Mouse (Mus musculus) thymus, adult 2 months (tissue): ENCODE measurements at regions not wholly inside any gene's neighbourhood (a gene's known extent, or its start where the extent isn't known, plus 50 kb on each side); places are given as distances from the start of the nearest gene placed in this dataset.

Experiments
- DNase-seq: peaks from one replicate; pipeline ENCODE4 v3.0.0; 2021
- H3K27ac ChIP-seq: fragments of 200-500 bp; 2 replicates; pipeline ENCODE4 v1.5.1; 2012; ENCODE audit warnings: low read length, control low read depth; ENCODE audit not compliant: control insufficient read depth, insufficient read depth
- H3K27me3 ChIP-seq: fragments of 200-500 bp; 2 replicates; pipeline ENCODE4 v1.6.1; 2012; ENCODE audit warnings: mild to moderate bottlenecking, low read length, moderate library complexity, mixed read lengths; ENCODE audit not compliant: control insufficient read depth, insufficient read depth
- H3K36me3 ChIP-seq: fragments of 200-500 bp; 2 replicates; pipeline ENCODE4 v1.6.1; 2012; ENCODE audit warnings: mild to moderate bottlenecking, low read length, moderate library complexity; ENCODE audit not compliant: control insufficient read depth, insufficient read depth
- H3K4me1 ChIP-seq: fragments of 200-500 bp; replicated peaks from 2 replicates; pipeline ENCODE4 v1.6.1; 2012; ENCODE audit warnings: low read length; ENCODE audit not compliant: control insufficient read depth, insufficient read depth
- H3K4me3 ChIP-seq: fragments of 200-500 bp; 2 replicates; pipeline ENCODE4 v1.5.1; 2012; ENCODE audit warnings: mild to moderate bottlenecking, low read length, control low read depth, moderate library complexity; ENCODE audit not compliant: control insufficient read depth, insufficient read depth
- CTCF ChIP-seq: fragments of 200-500 bp; IDR thresholded peaks from 2 replicates; pipeline ENCODE4 v1.5.1; 2012; ENCODE audit warnings: mild to moderate bottlenecking, control low read depth, low read length, moderate library complexity, borderline replicate concordance; ENCODE audit not compliant: control insufficient read depth, poor library complexity, insufficient read depth; ENCODE audit errors: extremely low read depth
- POLR2A ChIP-seq: fragments of 200-500 bp; IDR thresholded peaks from 2 replicates; pipeline ENCODE4 v1.6.1; 2012; ENCODE audit warnings: mild to moderate bottlenecking, low read length, control low read depth, moderate library complexity; ENCODE audit not compliant: control insufficient read depth, poor library complexity, insufficient read depth; ENCODE audit errors: extremely low read depth
- WGBS: fragments of 180-500 bp; shearing (Covaris S2); methylation state at CpG from one replicate; pipeline ENCODE4 v1.1.7; 2018; 5-methylcytosine and 5-hydroxymethylcytosine counted together

GRCm38 (mm10) chr3:21361069-21361468 lies 715.4 kb upstream of the Tbl1xr1 start:
- H3K4me3 ChIP-seq, result no peak overlapping the region
- WGBS, result 94% methylated on average over 3 of the region's 3 CpGs
- no peaks in the 10 kb centered on the region for H3K4me1 ChIP-seq
- H3K27me3 ChIP-seq, result no peaks in the 10 kb centered on the region
- no peak overlapping the region for H3K27ac ChIP-seq
- no peaks in the 10 kb centered on the region for H3K36me3 ChIP-seq
- no peak for DNase-seq
- TF ChIP-seq POLR2A (no peak), CTCF (no peak)

DNA sequence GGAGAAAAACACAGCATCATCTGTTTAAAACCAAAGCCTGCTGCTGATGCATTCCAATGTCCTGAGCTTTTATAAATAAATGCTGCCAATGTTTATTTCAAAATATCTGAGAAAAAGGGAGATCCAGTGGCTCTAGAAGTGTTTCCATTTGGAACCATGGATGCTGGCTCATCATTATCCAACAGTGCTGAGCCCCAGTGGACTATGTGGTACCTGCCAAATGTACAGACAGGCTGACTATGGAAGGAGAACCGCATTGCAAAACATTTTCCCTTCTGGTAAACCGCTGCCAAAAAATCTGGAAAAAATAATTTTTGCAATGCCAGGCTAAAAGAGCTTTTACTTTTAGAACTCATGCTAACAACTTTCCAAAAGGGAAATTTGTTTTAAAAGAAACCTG lies 696.6 kb upstream of the Tbl1xr1 start:
- no peaks in the 10 kb centered on the region for H3K27me3 ChIP-seq
- WGBS, result 96% methylated on average over 2 of the region's 2 CpGs

GRCm38 (mm10) chr3:21381072-21381471 lies 695.4 kb upstream of the Tbl1xr1 start:
- 96% methylated on average over 3 of the region's 3 CpGs for WGBS
- TF ChIP-seq POLR2A (no peak), CTCF (no peak)
- no peaks in the 10 kb centered on the region for H3K4me1 ChIP-seq
- H3K27me3 ChIP-seq, result no peaks in the 10 kb centered on the region
- H3K27ac ChIP-seq, result no peak overlapping the region
- H3K36me3 ChIP-seq, result no peaks in the 10 kb centered on the region
- no peak for DNase-seq
- no peak overlapping the region for H3K4me3 ChIP-seq

More for the DNA sequence above, 696.6 kb upstream of the Tbl1xr1 start:
- Histone ChIP-seq H3K4me3 (no peak overlapping the region), H3K27ac (no peak overlapping the region), H3K4me1 (no peaks in the 10 kb centered on the region), H3K36me3 (no peaks in the 10 kb centered on the region)
- TF ChIP-seq CTCF (no peak), POLR2A (no peak)
- DNase-seq, result no peak

DNA sequence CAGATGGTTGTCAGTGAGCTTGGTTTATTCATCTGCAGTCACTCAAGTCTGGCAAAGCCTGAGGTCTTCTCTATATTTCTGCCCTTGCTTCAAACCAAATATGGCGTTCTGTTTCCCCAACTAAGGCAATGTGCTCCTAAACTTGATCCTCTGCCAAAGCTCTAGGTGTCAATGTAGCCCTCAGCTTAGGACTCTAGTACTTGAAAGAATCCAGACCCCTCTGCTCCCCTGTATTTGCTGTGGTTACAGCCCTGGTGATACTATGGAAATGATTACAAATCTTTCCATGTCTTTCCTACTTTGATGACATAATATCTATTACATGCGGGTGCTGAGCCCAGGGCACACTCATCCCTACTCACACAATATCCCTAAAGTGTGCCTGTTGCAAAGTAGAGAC lies 672.9 kb upstream of the Tbl1xr1 start:
- no peak for DNase-seq
- Histone ChIP-seq H3K27me3 (no peaks in the 10 kb centered on the region), H3K27ac (no peak overlapping the region), H3K36me3 (no peaks in the 10 kb centered on the region), H3K4me1 (no peaks in the 10 kb centered on the region), H3K4me3 (no peak overlapping the region)
- TF ChIP-seq CTCF (no peak), POLR2A (no peak)
- 99% methylated on average over 2 of the region's 2 CpGs for WGBS

GRCm38 (mm10) chr3:21404058-21404457 lies 672.4 kb upstream of the Tbl1xr1 start:
- TF ChIP-seq CTCF, result no peak
- no peak for TF ChIP-seq POLR2A
- H3K27ac ChIP-seq, result no peak overlapping the region
- DNase-seq, result no peak

GRCm38 (mm10) chr3:21407077-21407476 lies 669.4 kb upstream of the Tbl1xr1 start:
- DNase-seq, result no peak
- 93% methylated on average over 5 of the region's 5 CpGs for WGBS
- no peaks in the 10 kb centered on the region for H3K4me1 ChIP-seq
- H3K4me3 ChIP-seq, result no peak overlapping the region
- no peaks in the 10 kb centered on the region for H3K36me3 ChIP-seq
- H3K27me3 ChIP-seq, result no peaks in the 10 kb centered on the region
- TF ChIP-seq POLR2A (no peak), CTCF (no peak)
- no peak overlapping the region for H3K27ac ChIP-seq

More at GRCm38 (mm10) chr3:21404058-21404457, 672.4 kb upstream of the Tbl1xr1 start:
- Histone ChIP-seq H3K27me3 (no peaks in the 10 kb centered on the region), H3K36me3 (no peaks in the 10 kb centered on the region), H3K4me1 (no peaks in the 10 kb centered on the region), H3K4me3 (no peak overlapping the region)
- WGBS, result 84% methylated on average over 3 of the region's 3 CpGs

- H3K4me1 ChIP-seq, result no peaks in the 10 kb centered on the region
- H3K36me3 ChIP-seq, result no peaks in the 10 kb centered on the region
- no peak overlapping the region for H3K27ac ChIP-seq
- WGBS, result 56% methylated on average over 2 of the region's 2 CpGs
- DNase-seq, result no peak
- no peaks in the 10 kb centered on the region for H3K27me3 ChIP-seq
- TF ChIP-seq CTCF, result no peak
- no peak for TF ChIP-seq POLR2A
- H3K4me3 ChIP-seq, result no peak overlapping the region
Measured at GRCm38 (mm10) chr3:21412010-21412409, 664.4 kb upstream of the Tbl1xr1 start.
